Mouse (Mus musculus): Measurements from ENCODE around the gene Ms4a14.
"Not testable (repeated sequence)": the region's sequence is repeated elsewhere in the genome, so short reads cannot be mapped to it uniquely, and the experiment has no call there.

Ms4a14 gene

DNA sequence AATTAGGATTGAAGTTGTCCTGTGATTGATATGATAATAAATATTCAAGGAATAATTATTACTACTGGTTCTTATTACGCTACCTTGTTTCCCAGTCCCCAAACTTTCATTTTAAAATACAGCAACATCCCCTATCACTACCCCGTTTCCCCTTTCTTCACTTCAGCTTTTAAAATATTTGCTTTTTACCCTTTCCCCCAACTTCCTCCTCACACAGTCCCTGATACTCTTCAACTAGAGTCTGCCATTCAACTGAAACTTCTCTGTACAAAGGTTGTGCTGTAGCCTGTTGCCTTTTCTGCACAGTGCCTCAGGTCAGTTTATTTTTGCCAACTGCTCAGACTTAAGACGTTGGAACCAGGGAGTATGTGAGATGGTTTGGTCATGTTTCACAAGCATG is 50.7 kb downstream of the Ms4a14 start:
- no peak for DNase-seq (ENCODE audit: low read depth, low spot score)

DNA sequence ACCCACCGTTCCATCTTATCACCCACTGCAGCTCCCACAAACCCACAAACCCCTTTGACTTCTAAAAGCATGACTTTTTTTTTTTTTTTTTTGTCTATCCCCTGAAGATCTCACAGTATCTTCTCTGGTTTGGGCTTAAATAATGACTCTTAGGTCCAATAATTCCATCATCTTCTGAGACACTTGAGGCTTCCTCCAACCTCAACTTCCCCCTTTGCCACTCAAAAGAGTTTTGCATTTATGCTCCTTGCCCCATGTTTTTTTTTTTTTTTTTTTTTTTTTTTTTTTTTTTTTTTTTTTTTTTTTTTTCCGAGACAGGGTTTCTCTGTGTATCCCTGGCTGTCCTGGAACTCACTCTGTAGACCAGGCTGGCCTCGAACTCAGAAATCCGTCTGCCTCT is 51.3 kb downstream of the Ms4a14 start:
- not testable (repeated sequence) for DNase-seq (ENCODE audit: low read depth, low spot score)

DNA sequence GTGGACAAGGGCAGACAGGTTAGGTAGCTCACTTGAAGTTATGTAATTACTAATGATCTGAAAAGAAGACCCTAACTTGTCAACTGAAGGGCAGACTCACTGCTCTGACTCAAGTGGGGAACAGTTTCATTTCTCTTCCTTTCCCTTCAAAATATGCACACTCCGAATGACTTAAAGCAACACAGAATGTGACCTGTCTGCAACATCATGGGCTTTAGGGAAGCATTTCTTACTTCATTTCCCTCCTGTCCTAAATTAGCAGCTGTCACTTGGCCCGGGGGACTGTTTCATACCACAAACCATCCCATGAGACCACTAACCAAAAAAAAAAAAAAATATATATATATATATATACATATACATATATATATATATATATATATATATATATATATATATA is 52.7 kb downstream of the Ms4a14 start:
- no peak for DNase-seq (ENCODE audit: low read depth, low spot score)
